Mouse (Mus musculus) E14TG2a.4 (cell line): Measurements from ENCODE around the gene Gps2.

ENCODE experiments used
- CTCF ChIP-seq: conservative IDR thresholded peaks from 2 replicates; pipeline ENCODE4 v1.5.1; 2014; ENCODE audit warnings: low read length
- NANOG ChIP-seq: IDR thresholded peaks from 2 replicates; pipeline ENCODE4 v1.6.1; 2014; ENCODE audit warnings: borderline replicate concordance, low read length, mixed read lengths

- TF ChIP-seq CTCF, result no peak
- no peak for TF ChIP-seq NANOG
These were observed 3.5 kb upstream of the Gps2 start for GRCm38 (mm10) chr11:69910177-69910576.
